Mouse (Mus musculus): ENCODE results near the gene Lrrc8d. TPM values are rescaled to one million over a fixed set of nuclear protein-coding genes. Genes with fewer than 3 reads are reported as not detected.

Lrrc8d gene
- total and polyA plus RNA-seq, 3 experiments: 11.4 to 258 (median 21.9) TPM

GRCm38 (mm10) chr5:105779331-105779730, 79.6 kb downstream of the Lrrc8d start:
- H3K4me3 ChIP-seq (ENCODE audit: control insufficient read depth in 1 of 2, insufficient read depth in 1 of 2, low read depth in 2 of 2, low read length in 2 of 2): no peak overlapping the region
- peaks cover 9% of the 10 kb centered on the region; the same call in 1 of the 2 replicates for H3K79me2 ChIP-seq (ENCODE audit: control insufficient read depth, insufficient read depth, low read length, poor library complexity)
- H3K36me3 ChIP-seq (ENCODE audit: control insufficient read depth in 1 of 2, insufficient read depth in 2 of 2, low read length in 2 of 2): peaks cover 0 to 5% of the 10 kb centered on the region in 2 experiments; a peak in 2 of 4 replicates
- no peak for DNase-seq (ENCODE audit: low read depth, low spot score)
- no peak for TF ChIP-seq GABPA (IDR thresholded peaks at IDR 0.05; ENCODE audit: low read depth, low read length)
- no peak for TF ChIP-seq EP300 (IDR thresholded peaks at IDR 0.05; ENCODE audit: low read depth in 1 of 2, low read length in 2 of 2)
- no peak for TF ChIP-seq CHD1 (IDR thresholded peaks at IDR 0.05; ENCODE audit: low read depth, low read length)
- TF ChIP-seq POLR2AphosphoS2 (IDR thresholded peaks at IDR 0.05; ENCODE audit: low read length): no peak
- no peak overlapping the region for H3K9ac ChIP-seq (ENCODE audit: control insufficient read depth, low read depth, low read length, poor library complexity, severe bottlenecking)
- no peak overlapping the region for H3K27ac ChIP-seq (ENCODE audit: control insufficient read depth, low read depth, low read length)
- H3K27me3 ChIP-seq (ENCODE audit: control insufficient read depth in 1 of 2, insufficient read depth in 2 of 2, low read length in 2 of 2): no peaks in the 10 kb centered on the region
- no peaks in the 10 kb centered on the region for H3K9me3 ChIP-seq (replicated peaks; ENCODE audit: insufficient read depth, low read length)
- no peaks in the 10 kb centered on the region for H3K4me1 ChIP-seq (ENCODE audit: control insufficient read depth in 1 of 2, insufficient read depth in 2 of 2, low read length in 2 of 2)

GRCm38 (mm10) chr5:105783848-105784247, 84.1 kb downstream of the Lrrc8d start:
- Histone ChIP-seq H3K36me3 (ENCODE audit: control insufficient read depth in 1 of 2, insufficient read depth in 2 of 2, low read length in 2 of 2) (peaks cover under 1 to 7% of the 10 kb centered on the region in 2 experiments; a peak in 3 of 4 replicates), H3K4me3 (ENCODE audit: control insufficient read depth in 1 of 2, insufficient read depth in 1 of 2, low read depth in 2 of 2, low read length in 2 of 2) (no peak overlapping the region), H3K4me1 (ENCODE audit: control insufficient read depth in 1 of 2, insufficient read depth in 2 of 2, low read length in 2 of 2) (peaks cover 0 to 4% of the 10 kb centered on the region in 2 experiments; a peak in 2 of 4 replicates), H3K27me3 (ENCODE audit: control insufficient read depth in 1 of 2, insufficient read depth in 2 of 2, low read length in 2 of 2) (no peaks in the 10 kb centered on the region), H3K9me3 (replicated peaks; ENCODE audit: insufficient read depth, low read length) (no peaks in the 10 kb centered on the region), H3K9ac (ENCODE audit: control insufficient read depth, low read depth, low read length, poor library complexity, severe bottlenecking) (no peak overlapping the region), H3K79me2 (ENCODE audit: control insufficient read depth, insufficient read depth, low read length, poor library complexity) (peaks cover 18% of the 10 kb centered on the region; the same call in 1 of the 2 replicates), H3K27ac (ENCODE audit: control insufficient read depth, low read depth, low read length) (no peak overlapping the region)
- no peak for DNase-seq (ENCODE audit: low read depth, low spot score)
- TF ChIP-seq TBP (IDR thresholded peaks at IDR 0.05; ENCODE audit: low read depth, low read length): no peak
- TF ChIP-seq MAFK (IDR thresholded peaks at IDR 0.05; ENCODE audit: borderline replicate concordance, low read depth, low read length): no peak
- no peak for TF ChIP-seq GABPA (IDR thresholded peaks at IDR 0.05; ENCODE audit: low read depth, low read length)
- TF ChIP-seq MYC (IDR thresholded peaks at IDR 0.05; ENCODE audit: low read depth, low read length): no peak
- TF ChIP-seq POLR2A (IDR thresholded peaks at IDR 0.05; ENCODE audit: control insufficient read depth in 1 of 2, insufficient read depth in 1 of 2, low read depth in 1 of 2, low read length in 2 of 2, poor library complexity in 1 of 2): no peak
- TF ChIP-seq CHD1 (IDR thresholded peaks at IDR 0.05; ENCODE audit: low read depth, low read length): no peak
- TF ChIP-seq UBTF (IDR thresholded peaks at IDR 0.05; ENCODE audit: borderline replicate concordance, insufficient read depth, low read depth, low read length): no peak
- TF ChIP-seq POLR2AphosphoS2 (IDR thresholded peaks at IDR 0.05; ENCODE audit: low read length): no peak
- TF ChIP-seq CHD2 (IDR thresholded peaks at IDR 0.05; ENCODE audit: low read length): no peak
- no peak for TF ChIP-seq MAZ (IDR thresholded peaks at IDR 0.05; ENCODE audit: low read depth, low read length)

- H3K27me3 ChIP-seq (ENCODE audit: control insufficient read depth in 1 of 2, insufficient read depth in 2 of 2, low read length in 2 of 2): no peaks in the 10 kb centered on the region
- H3K79me2 ChIP-seq (ENCODE audit: control insufficient read depth, insufficient read depth, low read length, poor library complexity): peaks cover 18% of the 10 kb centered on the region; the same call in 1 of the 2 replicates
- TF ChIP-seq CHD2 (IDR thresholded peaks at IDR 0.05; ENCODE audit: low read length) (no peak), NELFE (IDR thresholded peaks at IDR 0.05; ENCODE audit: low read depth, low read length) (no peak), POLR2AphosphoS2 (IDR thresholded peaks at IDR 0.05; ENCODE audit: low read length) (no peak), NRF1 (IDR thresholded peaks at IDR 0.05; ENCODE audit: insufficient read depth, low read depth, low read length, poor library complexity, severe bottlenecking) (no peak), ZNF384 (IDR thresholded peaks at IDR 0.05; ENCODE audit: low read depth, low read length) (no peak), SIN3A (IDR thresholded peaks at IDR 0.05; ENCODE audit: low read length) (no peak), USF2 (IDR thresholded peaks at IDR 0.05; ENCODE audit: borderline replicate concordance in 1 of 2, insufficient read depth in 1 of 2, low read depth in 1 of 2, low read length in 2 of 2) (no peak), MAX (IDR thresholded peaks at IDR 0.05; ENCODE audit: low read length) (no peak), BHLHE40 (IDR thresholded peaks at IDR 0.05; ENCODE audit: borderline replicate concordance, low read depth, low read length) (no peak), GABPA (IDR thresholded peaks at IDR 0.05; ENCODE audit: low read depth, low read length) (no peak), ZMIZ1 (IDR thresholded peaks at IDR 0.05; ENCODE audit: low read depth, low read length) (no peak), MYB (IDR thresholded peaks at IDR 0.05; ENCODE audit: low read depth, low read length) (no peak), GATA1 (IDR thresholded peaks at IDR 0.05; ENCODE audit: low read depth, low read length) (no peak), MAFK (IDR thresholded peaks at IDR 0.05; ENCODE audit: borderline replicate concordance, low read depth, low read length) (no peak), RCOR1 (IDR thresholded peaks at IDR 0.05; ENCODE audit: low read depth, low read length) (no peak), CTCF (IDR thresholded peaks at IDR 0.05 in 2 of 3, conservative IDR thresholded peaks at IDR 0.05 in 1 of 3; ENCODE audit: control insufficient read depth in 1 of 3, insufficient read depth in 1 of 3, low read depth in 2 of 3, low read length in 3 of 3, poor library complexity in 1 of 3, severe bottlenecking in 1 of 3) (no peak), MYC (IDR thresholded peaks at IDR 0.05; ENCODE audit: low read depth, low read length) (no peak), POLR2A (IDR thresholded peaks at IDR 0.05; ENCODE audit: control insufficient read depth in 1 of 2, insufficient read depth in 1 of 2, low read depth in 1 of 2, low read length in 2 of 2, poor library complexity in 1 of 2) (no peak)
- no peak for DNase-seq (ENCODE audit: low read depth, low spot score)
- no peak overlapping the region for H3K4me3 ChIP-seq (ENCODE audit: control insufficient read depth in 1 of 2, insufficient read depth in 1 of 2, low read depth in 2 of 2, low read length in 2 of 2)
- no peak overlapping the region for H3K9ac ChIP-seq (ENCODE audit: control insufficient read depth, low read depth, low read length, poor library complexity, severe bottlenecking)
- peaks cover 0 to 7% of the 10 kb centered on the region in 2 experiments; a peak in 2 of 4 replicates for H3K36me3 ChIP-seq (ENCODE audit: control insufficient read depth in 1 of 2, insufficient read depth in 2 of 2, low read length in 2 of 2)
- no peaks in the 10 kb centered on the region for H3K9me3 ChIP-seq (replicated peaks; ENCODE audit: insufficient read depth, low read length)
- H3K27ac ChIP-seq (ENCODE audit: control insufficient read depth, low read depth, low read length): no peak overlapping the region
- peaks cover 0 to 4% of the 10 kb centered on the region in 2 experiments; a peak in 2 of 4 replicates for H3K4me1 ChIP-seq (ENCODE audit: control insufficient read depth in 1 of 2, insufficient read depth in 2 of 2, low read length in 2 of 2)
Measured at GRCm38 (mm10) chr5:105784724-105785123, 85.0 kb downstream of the Lrrc8d start.

Measured in MEL (cell line).